Mouse (Mus musculus): ENCODE data around the gene Rab8b.
"Not testable (repeated sequence)": the region's sequence is repeated elsewhere in the genome, so short reads cannot be mapped to it uniquely, and the experiment has no call there.

Rab8b gene

DNA sequence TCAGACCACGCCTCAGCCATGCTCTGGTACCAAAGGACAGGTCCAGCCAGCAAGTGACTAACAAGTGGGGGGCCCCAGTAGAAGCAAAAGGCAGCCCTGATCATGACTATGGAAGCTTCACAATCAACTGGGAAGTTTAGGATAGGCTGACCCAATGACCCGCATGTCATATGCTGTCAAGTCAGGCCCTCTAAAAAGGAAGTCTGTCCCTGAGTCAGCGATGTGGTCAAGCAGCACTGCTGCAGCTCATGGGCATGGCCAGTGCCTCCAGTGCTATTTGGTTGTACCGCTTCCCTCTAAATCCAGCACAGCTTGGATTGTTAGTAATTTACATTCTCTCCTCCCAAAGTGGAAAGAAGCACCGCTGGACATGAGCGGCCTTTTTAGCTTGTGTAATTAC lies 32.7 kb downstream of the Rab8b start:
- no peak for DNase-seq (ENCODE audit: low spot score)

DNA sequence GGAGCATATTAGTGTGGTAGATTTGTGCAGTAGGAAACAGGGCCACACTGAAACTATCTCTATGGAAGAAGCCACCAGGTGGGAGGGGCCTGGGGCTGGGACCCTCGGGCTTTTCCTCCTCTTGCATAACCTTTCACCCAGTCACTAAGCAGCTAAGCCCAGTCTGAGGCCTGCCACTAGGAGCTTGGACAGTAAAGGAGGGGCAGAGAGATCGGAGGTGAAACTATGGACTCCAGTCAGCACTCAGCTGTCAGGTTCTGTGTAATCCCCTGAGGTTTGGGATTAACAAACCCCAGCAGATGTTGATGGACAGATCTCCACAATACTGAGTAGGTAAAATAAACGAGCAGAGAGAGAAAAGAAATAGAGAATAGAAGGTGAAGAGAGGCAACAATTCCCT lies 33.1 kb downstream of the Rab8b start:
- no peak for DNase-seq (ENCODE audit: low spot score)

DNA sequence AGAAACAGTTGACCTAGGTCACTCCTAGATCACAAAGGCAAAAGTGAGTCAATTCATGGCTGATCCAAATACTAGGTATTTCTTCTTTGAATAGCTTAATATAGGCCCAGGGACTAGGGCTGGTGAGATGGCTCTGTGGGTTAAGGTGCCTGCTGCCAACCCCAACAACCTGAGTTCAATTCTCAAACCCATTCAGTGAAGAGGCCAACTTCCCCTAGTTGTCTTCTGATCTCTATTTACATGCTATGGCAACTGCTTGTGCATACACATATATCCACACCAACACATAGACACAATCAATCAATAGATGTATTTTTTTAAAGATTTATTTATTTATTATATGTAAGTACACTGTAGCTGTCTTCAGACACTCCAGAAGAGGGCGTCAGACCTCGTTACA lies 34.9 kb downstream of the Rab8b start:
- no peak for DNase-seq (ENCODE audit: low spot score)

DNA sequence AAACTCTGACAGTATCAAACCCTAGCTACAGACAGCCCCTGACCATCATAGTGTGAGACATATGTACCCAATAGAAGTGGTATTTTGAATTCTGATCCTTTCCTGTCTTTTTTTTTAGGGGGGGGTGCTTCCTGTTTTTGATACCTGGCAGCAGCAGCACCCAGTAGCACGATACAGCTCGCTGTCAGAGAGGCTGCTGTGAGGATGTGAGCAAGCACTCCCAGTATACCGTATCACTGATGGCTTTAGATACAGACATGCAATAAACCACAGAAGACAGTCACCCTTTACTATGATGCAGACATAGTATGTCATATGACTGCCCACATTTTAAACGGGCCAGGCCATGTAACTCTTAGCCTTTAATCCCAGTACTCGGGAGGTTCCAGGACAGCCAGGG lies 36.0 kb downstream of the Rab8b start:
- no peak for DNase-seq (ENCODE audit: low spot score)

DNA sequence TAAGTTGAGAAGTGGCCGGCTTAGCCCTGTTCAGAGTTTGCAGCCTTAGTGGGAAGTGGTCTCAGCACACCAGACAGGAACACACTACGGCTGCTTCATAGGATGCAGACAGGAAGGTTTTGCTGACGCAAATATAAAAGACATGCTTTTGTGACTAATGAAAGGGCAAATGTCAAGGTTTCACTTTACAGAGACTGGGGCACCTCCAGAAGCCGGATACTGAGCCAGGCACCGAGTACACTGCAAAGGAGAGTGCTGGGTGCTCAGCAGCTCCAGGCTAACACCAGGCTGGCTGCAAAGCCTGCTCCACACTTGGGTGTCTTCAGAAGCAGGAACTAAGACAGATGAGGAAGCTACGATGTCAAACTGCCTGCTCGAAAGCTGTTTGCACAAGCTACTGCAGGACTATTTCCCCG lies 37.1 kb downstream of the Rab8b start:
- no peak for DNase-seq (ENCODE audit: low spot score)

DNA sequence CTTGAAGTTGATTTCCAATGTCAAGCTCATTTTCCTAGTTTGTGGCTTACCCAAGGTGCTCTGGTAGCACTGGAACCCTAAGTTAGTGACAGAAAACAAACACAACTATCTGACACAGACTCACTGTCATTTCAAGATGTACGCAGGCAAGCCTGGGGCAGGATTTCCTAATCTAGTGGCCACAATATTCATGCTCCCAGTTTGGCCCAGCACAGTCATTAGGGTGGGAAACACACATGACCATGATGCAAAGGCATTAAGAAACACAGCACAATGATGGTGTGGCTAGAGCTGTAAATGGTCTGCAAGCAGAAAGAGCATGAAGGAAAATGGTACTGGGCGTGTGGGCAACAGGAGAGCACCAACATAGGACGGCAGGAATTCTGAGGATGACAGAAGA lies 37.6 kb downstream of the Rab8b start:
- no peak for DNase-seq (ENCODE audit: low spot score)

DNA sequence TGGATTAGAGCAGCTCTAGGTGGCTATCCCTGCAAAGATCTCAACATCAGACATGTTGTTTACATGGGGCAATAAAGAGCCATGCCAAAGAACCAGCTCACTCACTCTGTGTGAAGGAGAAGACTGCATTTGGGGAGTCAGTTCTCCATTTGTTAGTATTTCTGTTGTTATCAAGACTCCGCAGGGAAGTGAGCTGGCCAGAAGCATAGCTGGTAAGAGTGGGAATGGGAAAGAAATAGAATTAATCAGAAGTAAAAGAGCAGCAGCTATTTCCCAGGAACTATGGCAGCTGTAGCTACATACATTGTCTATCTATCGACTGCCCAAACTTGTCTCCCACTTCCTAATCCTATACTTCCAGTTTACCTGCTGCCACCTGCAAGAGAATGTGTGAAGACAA lies 38.7 kb downstream of the Rab8b start:
- DNase-seq (ENCODE audit: low spot score), result no peak

DNA sequence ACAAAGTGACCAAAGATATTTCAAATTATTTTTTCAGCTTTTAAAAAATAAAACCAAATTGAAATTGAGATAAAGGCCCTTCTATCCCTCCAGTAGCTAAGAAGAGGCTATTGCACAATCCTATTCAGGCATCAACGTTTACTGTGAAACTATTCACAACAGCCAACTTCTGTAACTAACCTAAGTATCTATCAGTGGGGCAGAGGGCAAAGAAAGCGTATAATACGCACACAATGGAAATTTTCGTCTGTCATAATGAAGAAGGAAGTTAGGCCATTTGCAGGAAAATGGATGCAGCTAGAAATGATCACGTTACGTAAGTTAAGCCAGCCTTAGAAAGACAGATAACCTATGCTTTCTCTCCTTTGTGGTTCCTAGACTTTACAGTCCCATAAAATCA lies 40.0 kb downstream of the Rab8b start:
- no peak for DNase-seq (ENCODE audit: low spot score)

DNA sequence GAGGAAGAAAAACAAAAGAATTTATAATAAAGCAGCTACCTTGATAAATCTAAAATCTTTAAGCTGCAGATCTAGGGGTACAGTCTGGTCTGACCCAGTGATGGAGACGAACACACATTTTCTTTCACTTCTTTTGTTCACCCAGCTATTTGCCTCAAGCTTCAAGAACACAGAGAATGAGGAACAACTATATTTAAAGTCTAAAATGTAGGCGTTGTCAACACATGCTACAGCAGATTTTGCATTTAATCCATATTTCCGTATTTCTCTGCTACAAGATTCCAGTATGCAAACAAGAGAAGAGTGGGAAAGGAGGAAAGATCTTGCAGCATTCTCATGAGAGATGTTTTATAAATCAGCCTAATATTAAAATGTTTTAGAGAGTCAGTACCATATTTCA lies 40.6 kb downstream of the Rab8b start:
- DNase-seq (ENCODE audit: low spot score), result no peak

DNA sequence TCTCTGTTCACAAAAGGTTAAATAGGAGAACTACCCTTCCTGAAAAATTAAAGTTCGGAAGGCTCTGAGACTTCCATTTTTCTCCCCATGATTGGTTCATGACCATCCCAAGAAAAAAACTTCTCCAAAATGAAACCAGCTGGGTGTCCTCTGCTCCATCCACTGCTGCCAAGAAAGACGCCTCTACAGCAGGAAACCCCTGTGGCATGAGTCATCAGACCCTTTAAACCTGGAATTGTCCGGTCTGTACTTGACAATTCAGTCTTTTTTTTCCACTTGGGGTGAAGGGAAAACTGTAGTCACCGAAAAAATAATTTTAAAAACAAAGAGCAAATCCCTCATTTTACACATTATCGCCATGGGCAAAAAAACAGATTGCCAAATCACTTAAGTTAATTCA lies 42.9 kb downstream of the Rab8b start:
- DNase-seq (ENCODE audit: low spot score), result no peak

DNA sequence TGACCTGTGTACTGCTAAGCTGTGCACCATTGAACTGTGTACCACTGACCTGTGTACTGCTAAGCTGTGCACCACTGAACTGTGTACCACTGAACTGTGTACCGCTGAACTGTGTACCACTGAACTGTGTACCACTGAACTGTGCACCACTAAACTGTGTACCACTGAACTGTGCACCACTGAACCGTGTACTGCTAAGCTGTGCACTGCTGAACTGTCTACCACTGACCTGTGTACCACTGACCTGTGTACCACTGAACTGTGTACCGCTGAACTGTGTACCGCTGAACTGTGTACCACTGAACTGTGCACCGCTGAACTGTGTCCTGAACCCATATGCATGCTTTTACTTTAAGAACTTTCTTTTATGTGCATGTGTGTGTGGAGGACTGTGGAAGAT lies 45.2 kb downstream of the Rab8b start:
- no peak for DNase-seq (ENCODE audit: low spot score)

DNA sequence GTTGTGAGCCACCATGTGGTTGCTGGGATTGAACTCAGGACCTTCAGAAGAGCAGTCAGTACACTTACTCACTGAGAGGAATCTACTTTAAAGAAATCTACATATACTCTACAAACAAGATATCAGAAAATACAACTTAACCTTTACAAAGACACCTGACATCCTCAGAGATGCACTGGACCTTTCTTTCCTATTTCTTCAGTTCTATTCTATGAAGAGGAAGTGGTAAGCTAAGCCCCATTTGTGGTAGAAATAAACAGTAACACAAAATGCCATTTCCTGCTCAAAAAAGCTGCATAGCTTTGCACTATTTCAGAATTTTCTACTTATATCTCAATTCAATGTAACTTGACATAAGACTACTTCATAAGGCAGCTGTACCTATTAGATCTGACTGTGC lies 46.0 kb downstream of the Rab8b start:
- DNase-seq (ENCODE audit: low spot score), result no peak

DNA sequence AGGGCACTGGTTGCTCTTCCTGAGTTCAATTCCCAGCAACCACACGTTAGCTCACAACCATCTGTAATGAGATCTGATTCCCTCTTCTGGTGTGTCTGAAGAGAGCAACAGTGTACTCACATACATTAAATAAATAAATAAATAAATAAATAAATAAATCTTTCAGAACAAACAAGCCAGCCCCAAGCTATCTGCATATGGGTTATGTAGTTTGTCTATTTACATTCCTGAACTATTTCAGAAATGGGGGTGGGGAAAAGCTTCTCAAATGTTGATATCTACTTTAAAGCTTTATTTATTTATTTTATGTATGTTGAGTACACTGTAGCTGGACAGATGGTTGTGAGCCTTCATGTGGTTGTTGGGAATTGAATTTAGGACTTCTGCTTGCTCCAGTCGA lies 46.5 kb downstream of the Rab8b start:
- DNase-seq (ENCODE audit: low spot score), result not testable (repeated sequence)

DNA sequence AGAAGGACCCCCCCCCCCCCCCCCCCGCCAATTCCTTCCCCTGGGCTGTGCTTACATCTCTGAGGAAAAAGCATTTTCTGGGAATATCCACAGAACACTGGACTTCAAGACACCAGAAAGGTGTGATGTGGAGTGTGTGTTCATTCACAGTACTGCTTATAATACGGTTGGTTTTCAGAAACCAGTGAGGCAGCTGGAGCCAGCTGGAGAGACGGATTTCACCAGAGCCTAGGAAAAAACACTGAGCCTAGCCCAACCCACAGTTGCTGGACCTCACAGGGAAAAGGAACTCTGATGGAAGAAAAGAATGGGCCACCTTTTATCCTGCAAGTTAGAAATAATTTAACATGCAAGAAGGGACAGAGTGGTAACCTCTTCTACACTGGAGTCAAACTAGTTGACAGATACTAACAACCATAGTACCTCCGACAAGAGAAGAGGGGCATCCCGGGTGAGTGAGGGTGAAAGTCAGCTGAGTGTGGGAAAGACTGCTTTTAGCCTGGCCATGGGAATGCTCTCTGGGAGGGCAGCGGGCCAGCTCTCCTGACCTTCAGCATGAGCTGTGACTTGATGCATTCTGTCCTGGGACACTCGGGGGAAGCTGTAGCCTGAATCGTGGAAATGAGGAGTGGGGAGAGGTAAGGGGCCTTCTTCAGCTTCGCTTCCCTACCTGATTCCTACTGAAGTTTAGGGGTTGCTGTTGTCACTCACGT lies 47.3 kb downstream of the Rab8b start:
- DNase-seq (ENCODE audit: low spot score), result peak; percentile 81

DNA sequence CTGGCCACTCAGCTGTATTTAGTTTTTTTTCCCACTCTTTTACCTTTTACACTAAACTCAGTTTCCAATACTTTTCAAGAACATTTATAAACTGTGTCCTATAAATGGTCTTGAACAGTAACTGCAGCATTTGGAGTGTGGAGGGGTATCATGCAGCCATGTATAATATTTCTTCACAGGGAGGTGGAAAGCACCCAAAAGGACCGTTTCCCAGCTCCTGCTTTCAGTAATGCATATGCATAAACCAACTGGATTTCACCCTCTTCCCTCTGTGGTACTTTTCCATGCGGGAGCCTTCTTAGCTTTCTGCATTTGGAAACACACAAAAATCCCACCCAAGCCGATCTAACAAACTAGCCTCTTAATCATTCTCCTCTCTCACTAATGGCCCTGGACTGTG lies 54.8 kb downstream of the Rab8b start:
- no peak for DNase-seq (ENCODE audit: low spot score)

DNA sequence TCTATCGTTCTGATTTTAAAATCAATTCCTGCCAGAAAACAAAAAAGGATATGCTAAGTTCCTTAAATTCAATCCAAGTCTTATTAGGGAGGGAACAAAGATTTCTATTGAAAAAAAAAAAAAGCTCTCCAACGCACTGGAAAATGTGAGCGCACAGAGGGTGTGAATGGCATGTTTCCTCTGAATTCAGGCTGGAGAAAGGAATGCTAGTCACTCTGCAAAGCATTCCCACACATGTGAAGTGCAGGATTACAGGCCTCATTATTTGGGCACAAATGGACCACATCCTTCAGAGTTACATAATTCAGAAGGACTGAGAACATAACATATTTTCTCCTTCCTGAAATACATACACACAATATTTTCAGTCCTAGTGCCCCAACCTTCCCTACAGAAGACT lies 56.0 kb downstream of the Rab8b start:
- DNase-seq (ENCODE audit: low spot score), result no peak

DNA sequence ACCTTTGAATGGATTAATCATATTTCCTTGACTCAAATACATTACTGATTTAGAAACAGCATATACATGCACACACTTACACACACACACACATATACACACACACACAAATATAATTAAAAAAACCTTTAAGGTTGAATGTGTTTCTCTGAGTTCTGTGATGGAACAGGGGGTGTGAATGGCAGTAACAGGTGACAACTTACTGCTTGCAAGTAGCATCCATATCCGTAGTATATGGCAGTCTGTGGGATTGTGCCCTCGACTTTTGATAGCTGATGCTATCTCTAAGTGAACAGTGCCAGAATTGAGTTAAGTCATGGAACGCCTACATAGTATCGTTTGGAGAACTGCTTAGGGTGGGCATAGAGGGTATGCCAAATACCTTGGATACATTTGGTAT lies 57.3 kb downstream of the Rab8b start:
- no peak for DNase-seq (ENCODE audit: low spot score)

DNA sequence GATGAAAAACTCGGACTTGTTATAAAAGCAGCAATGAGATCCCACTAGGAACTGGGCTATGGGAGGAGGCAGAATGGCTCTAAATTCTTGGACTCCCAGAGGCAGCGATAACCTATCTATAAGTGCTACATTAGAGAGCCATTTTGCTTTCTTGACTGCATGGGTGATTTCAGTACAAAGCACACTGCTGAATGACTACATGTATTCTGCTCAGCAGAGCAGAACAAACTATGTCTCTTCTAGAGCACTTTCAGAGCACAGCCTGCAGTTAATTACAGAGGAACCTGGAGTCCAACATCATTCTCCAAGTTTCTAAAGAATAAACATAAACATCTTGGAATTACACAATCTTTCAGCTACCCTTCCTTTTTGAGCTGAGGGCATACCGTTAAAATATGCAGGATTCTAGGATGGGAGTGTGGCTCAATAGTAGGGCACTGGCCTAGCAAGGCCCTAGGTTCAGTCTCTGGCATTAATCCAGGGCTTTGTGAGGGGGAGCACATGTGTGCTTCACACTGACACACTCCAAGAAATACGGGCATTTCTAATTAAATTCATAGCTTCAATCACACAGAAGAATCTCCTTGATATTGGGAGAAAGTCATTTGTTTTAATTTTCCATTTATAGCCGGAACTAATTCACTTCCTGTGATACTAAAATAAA lies 58.3 kb downstream of the Rab8b start:
- no peak for DNase-seq (ENCODE audit: low spot score)

DNA sequence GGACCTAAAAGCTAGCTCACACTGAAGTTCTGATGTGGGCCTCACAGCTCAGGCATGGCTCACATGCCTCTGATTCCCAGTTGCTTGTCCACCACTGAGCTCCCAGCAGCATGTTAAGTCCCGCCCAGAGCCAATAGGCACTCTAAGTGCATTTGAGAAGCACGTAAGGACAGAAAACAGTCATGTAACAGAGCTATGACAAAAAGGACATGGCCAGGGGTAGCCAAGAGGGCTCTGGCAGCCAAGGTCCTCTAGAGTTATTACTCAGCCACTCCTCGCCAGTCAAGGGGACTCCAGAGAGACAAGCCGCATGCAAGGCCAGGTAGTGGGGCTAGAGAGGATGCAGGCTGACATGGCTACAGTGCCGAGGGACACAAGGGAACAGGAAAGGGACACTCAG lies 60.0 kb downstream of the Rab8b start:
- no peak for DNase-seq (ENCODE audit: low spot score)

DNA sequence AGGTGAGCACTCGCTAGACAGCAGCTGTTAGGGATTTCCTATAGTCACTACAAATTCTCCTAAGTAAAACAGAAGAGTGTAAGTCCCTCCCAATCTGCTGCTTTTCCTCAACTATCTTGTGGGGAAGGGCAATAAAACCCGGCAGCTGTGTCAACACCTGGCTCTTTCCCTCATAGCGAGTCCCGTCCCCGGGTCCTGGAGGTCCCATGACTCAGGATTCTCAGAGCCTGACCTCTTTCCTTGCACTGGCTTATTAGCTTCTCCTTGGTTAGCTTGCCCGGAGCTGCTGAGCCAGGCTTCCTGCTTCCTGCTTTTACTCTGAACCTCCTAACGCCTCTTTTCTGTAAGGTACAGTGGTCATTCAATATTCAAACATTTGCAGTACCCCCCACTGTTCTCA lies 63.6 kb downstream of the Rab8b start:
- no peak for DNase-seq (ENCODE audit: low spot score)

DNA sequence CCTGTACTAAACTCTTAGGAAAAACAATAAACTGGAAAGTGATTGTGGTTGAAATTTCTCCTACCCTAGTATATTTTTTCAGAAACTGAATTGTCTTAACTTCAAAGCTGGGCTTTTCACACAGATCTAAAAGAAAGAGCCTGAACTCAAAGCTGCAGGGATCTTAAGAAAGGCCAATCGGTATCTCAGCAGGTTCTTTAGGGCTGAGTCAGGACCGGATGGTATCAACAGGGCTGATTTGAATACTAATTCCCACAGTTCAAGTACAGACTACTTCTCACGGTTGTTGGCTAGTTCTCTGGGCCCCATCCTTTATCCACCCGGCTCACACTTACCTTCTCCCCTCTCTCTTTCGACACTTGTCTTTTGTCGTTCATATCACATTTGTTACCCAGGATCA lies 66.9 kb downstream of the Rab8b start:
- no peak for DNase-seq (ENCODE audit: low spot score)

DNA sequence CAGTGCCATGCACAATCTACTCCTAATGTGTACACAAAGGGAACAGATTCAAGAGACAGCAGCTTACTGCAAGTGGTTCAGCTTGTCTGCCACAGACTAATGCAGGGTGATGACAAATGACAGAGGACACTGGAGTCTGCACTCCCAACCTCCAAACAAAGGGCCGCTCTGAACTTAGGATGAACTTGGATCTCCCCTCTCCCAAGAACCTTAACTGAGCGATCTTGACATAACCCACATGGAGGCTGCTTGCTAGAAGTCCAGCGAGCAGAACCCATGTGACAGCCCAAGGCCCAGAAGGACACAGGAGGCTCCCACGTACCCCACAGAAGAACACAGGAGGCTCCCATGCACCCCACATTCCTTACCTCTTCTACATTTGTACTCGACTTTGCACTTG lies 68.5 kb downstream of the Rab8b start:
- DNase-seq (ENCODE audit: low spot score), result no peak

DNA sequence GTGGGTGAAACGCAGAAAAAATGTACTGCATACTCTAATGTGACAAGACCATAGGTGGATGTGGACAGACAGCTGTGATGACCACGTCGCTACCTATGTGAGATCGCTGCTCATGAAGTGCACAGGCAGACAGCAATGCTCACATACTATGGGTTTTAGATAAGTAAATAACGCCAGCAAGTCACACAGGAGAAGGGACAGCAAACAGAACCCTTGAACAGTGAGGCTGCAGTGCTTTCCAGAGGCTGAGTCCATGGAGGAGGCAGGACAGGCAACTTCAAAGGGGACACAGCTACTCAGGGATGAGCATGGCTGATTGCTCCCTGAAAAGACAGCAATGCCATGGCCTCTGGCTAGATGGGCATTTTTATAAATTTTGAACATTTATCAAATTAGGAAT lies 72.7 kb downstream of the Rab8b start:
- no peak for DNase-seq (ENCODE audit: low spot score)

DNA sequence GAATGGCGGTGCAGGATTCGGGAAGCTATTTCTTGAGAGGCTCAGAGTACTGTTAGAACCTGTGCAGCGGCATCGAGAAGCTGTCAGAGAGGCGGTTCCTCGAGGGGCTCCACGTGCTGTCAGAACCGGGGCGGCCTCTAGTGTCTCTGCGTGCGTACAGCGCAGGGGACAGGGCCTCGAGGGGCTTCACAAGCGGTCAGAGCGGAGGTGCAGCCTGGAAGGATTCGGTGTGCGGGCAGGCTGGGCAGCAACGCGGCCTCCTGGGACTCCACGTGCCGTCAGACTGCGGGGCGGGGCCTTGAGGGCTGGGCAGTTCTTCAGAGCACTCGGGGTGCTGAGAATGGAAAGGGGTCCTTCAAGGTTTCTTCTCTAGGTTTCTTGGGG lies 84.4 kb downstream of the Rab8b start:
- DNase-seq (ENCODE audit: low spot score), result peak; percentile 74

Data from testis, postnatal 10 days (tissue).